Mouse (Mus musculus) mouse trophoblast stem cell (cell line): ENCODE results near the gene Trim38.
"Not testable (repeated sequence)": the region's sequence is repeated elsewhere in the genome, so short reads cannot be mapped to it uniquely, and the experiment has no call there.

Experiments used
- in situ Hi-C, 2 experiments: fragments of 300-500 bp; cut with MseI, MboI; formaldehyde crosslinking; loops; 2 replicates in 1 of 2; 3 replicates in 1 of 2; pipeline ENCODE4 v1.15.1; 2025

The Trim38 gene

DNA sequence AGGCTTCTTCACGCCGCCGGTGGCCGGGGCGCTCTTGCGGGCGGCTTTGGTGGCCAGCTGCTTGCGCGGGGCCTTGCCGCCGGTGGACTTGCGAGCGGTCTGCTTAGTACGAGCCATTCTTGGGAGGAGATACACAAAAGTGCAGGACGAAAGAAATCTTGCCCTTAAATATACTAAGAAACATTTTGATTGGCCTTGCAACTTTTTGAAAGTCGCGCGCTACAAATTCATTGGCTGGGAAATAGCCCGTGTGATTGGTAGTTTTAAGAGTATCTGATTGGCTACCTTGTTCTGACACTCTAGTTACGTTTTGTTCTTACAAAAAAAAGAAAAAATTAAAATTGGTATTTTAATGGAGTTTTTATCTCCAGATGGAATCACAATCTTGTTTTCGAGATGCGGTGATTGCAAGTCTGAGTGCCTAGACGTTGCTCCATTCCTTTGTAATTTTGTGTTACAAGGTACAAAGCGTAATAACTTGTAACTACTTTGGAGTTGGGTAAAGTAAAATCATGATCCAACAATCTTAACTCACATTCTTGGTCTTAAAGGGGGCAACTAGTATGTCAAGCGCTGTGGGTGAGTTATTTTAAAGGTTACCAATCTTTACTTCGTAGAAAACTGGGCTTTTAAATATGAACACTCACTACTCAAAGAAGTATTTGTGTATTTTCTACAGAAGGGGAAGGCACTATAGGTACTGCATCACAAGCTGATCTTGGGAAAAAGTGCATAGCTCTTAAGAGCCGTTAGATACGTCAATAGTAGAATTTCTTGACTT, 24.1 kb upstream of the Trim38 start, which contains the start of gene Hist1h3c:
Gene Hist1h3c, minus strand, starts transcription at position 222 of the 781 bp plus-strand sequence.
- in situ Hi-C loops = no loop called here

- in situ Hi-C loops = not testable (repeated sequence)
These were observed 23.3 kb upstream of the Trim38 start, which contains the start of gene Hist1h2bb for GRCm38 (mm10) chr13:23746201-23747080. Gene Hist1h2bb (plus strand): TSS chr13:23746734.

DNA sequence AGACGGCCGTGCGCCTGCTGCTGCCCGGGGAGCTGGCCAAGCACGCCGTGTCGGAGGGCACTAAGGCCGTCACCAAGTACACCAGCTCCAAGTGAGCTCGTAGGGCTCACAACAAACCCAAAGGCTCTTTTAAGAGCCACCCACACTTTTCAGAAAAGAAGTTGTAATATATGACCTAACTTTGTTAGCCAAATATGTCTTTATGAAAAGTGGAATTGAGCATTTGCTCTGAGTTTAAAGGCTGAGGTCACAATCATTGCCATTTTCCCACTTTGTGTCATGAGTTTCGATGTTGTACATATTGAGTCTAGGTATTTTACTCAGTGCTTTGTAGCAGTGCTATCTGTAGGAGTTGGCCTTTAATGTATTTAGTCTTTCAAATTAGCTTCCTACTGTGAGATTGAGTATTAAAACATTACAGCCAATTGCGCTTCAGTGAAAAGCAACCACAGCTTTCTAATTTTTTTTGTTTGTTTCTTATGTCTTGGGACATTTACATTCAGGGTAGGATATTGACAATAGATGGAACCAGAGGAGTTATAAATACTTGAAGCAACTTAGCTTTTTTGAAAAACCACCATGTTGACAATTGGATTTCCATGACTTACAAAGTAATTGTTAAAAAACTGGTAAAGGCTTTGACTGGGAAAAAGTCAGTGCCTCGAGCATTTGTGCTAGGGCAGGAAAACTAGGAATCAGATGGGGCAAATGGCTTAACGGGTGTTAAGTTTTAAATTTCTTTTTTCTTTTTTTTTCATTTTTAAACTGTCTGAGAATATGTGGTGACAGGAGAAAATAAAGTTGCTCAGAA, 22.4 kb upstream of the Trim38 start:
- in situ Hi-C loops = no loop called here

- in situ Hi-C loops = no loop called here
These were observed 21.8 kb upstream of the Trim38 start for GRCm38 (mm10) chr13:23747892-23748288.

- in situ Hi-C loops = no loop called here
These were observed 20.1 kb upstream of the Trim38 start for GRCm38 (mm10) chr13:23749563-23750121.

GRCm38 (mm10) chr13:23750839-23751477, 18.8 kb upstream of the Trim38 start, which contains the start of gene Hist1h2ab:
Gene Hist1h2ab (plus strand): TSS chr13:23751126.
- in situ Hi-C loops = not testable (repeated sequence)

DNA sequence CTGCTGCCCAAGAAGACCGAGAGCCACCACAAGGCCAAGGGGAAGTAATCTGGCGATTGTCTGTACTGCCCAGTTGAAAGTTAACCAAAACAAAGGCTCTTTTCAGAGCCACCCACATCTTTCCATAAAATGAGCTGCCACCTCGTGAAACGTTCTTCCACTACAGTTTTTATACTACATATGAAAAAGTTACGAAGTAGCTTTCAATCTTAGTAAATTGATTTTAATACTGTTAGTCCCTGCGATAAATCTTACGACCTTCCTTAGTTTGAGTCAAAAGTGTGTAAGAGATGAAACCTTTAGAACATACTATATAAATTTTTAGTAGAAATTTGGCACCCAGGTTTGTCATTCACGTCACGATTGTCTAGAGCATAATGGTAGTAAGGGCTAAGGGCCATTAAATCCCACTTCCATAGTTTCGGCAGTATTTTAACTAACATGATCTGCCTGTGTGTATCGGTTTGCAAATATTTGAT, 18.2 kb upstream of the Trim38 start:
- in situ Hi-C loops = no loop called here

DNA sequence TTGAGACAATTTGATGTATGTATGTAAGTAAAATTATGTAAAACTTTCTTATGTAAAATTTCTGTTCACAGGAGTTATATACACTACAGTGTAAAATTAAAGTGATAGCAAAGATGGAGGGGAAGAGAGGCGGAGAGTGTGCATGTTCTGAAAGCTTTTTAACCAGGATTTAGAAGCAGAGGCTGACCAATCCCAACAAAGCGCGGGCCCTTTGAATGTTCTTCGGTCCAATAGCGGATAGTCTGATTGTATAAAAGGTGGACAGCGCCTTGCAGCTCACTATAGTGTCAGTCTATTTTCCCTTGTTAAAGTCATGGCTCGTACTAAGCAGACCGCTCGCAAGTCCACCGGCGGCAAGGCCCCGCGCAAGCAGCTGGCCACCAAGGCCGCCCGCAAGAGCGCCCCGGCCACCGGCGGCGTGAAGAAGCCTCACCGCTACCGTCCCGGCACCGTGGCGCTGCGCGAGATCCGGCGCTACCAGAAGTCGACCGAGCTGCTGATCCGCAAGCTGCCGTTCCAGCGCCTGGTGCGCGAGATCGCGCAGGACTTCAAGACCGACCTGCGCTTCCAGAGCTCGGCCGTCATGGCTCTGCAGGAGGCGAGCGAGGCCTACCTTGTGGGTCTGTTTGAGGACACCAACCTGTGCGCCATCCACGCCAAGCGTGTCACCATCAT, 17.5 kb upstream of the Trim38 start, which contains the start of gene Hist1h3b:
Gene Hist1h3b, plus strand, starts transcription at position 201 of the 675 bp plus-strand sequence.
- in situ Hi-C loops = not testable (repeated sequence)

GRCm38 (mm10) chr13:23752742-23753172, 17.0 kb upstream of the Trim38 start:
- in situ Hi-C loops = no loop called here

- in situ Hi-C loops = no loop called here
These were observed 16.2 kb upstream of the Trim38 start for GRCm38 (mm10) chr13:23753314-23754078.

DNA sequence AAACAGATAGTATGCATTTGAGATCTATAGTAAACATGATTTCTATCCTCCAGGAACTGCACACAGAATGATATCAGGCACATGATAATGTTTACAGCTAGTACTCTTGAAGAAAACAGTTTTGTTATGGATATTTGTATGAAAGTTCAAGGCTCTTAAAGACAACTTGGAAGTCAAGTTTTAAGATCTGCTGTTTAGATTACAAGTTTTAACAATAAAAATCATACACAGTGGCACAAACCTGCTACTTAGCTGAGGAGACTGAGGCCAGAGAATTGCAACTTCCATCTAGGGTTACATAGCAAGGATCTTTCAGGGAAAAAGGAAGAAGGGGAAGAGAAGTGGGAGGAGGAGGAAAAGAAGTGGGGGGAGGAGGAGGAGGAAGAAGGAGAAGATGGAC, 14.7 kb upstream of the Trim38 start:
- in situ Hi-C loops = no loop called here

DNA sequence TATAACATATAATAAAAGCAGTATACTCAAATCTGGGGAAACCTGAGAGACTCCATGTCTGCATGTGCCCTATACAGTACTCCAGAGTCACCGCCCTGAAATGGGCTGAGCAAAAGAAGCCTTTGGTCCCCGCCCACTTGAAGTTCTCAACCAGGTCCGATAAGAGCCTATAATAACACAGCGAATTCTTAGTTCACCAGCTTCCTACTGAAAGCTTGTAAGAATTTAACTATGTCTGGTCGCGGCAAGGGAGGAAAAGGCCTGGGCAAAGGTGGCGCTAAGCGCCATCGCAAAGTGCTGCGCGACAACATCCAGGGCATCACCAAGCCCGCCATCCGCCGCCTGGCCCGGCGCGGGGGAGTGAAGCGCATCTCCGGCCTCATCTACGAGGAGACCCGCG, 12.9 kb upstream of the Trim38 start, which contains the start of gene Hist1h4b:
Gene Hist1h4b, plus strand, starts transcription at position 224 of the 400 bp plus-strand sequence.
- in situ Hi-C loops = no loop called here

- in situ Hi-C loops = no loop called here
These were observed 12.4 kb upstream of the Trim38 start for GRCm38 (mm10) chr13:23757211-23757773.

- in situ Hi-C loops = no loop called here
These were observed 11.8 kb upstream of the Trim38 start for GRCm38 (mm10) chr13:23757921-23758320.

- in situ Hi-C loops = no loop called here
These were observed 10.4 kb upstream of the Trim38 start for GRCm38 (mm10) chr13:23759251-23759771.

- in situ Hi-C loops = no loop called here
These were observed 9.8 kb upstream of the Trim38 start for GRCm38 (mm10) chr13:23759916-23760239.

DNA sequence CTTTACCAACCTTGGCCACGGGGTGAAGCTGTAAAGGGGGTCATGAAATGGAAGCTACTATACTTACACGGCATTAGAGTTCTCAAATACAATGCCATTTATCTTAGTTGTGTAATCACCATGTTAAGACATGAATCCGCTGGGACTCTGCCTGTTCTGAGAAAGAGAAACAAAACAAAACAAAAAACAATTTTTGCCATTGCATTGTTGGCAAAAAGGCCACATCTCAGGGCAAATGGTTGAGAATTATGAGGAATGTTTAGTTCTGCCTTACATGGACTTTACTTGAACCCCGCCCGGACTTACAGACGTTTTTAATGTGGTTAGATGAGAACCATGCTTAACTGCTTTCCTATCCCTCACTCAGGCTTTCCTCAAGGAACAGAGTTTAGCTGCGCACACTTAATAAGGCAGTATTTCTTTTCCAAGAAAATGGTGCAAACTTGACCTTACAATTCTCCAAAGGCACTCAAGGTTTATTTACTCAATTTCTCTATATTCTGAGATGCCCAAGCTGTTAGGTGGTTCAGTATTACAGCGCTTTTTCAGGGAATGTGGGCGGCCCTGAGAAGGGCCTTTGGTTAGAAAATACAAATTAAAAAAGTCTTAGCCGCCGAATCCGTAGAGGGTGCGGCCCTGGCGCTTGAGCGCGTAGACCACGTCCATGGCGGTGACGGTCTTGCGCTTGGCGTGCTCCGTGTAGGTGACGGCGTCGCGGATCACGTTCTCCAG, 9.3 kb upstream of the Trim38 start:
- in situ Hi-C loops = no loop called here
